Mouse (Mus musculus): ENCODE measurements around the gene Tnip1.

GRCm38 (mm10) chr11:54998708-54999107 is 36.0 kb upstream of the Tnip1 start:
- TF ChIP-seq CTCF (IDR thresholded peaks at IDR 0.05; ENCODE audit: low read depth, low read length) = no peak
- TF ChIP-seq GATA1 (IDR thresholded peaks at IDR 0.05; ENCODE audit: borderline replicate concordance, low read length) = no peak

All from G1E (cell line).